Comparison of ENCODE assay signal across 9 mouse cellular contexts in the genomic region with DNA sequence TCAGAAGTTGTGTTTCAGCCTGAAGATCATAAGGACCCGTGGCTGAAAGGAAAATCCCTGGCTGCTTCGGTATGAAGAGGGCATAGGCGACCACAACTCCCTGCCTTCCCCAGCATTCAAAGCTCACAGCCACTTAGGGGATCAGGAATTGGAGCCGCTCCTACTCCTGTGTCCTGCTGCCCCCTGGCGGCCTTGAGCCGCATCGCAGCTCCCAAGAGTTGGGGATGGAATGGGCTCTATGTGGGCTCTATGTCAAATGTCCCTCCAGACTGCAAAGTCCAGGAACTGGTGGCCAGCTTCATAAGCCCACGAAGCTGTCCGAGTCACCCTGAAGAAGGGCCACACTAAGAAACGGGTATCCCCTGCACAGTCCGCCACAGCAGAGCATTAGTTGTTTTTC. TPM values are rescaled to one million over a fixed set of nuclear protein-coding genes. Genes with fewer than 3 reads are reported as not detected.
DNase-seq lines count a peak whose midpoint lies in the region; ATAC-seq lines count a peak whose summit lies in the region.
"Had no signal": no experiment of that assay in that cellular context is flagged by ENCODE, and none has a peak within 500 bp of the region (broad histone marks: within the 10 kb centered on the region; RNA-seq: fewer than 3 reads in every experiment).

No protein-coding gene starts in this region.

- no peak overlapping the region for H3K4me3 ChIP-seq in intestine, embryonic 14.5 days (ENCODE audit: low read depth, low read length)
- no peak overlapping the region for H3K4me3 ChIP-seq in midbrain, embryonic 11.5 days (ENCODE audit: low read depth, low read length)
- H3K4me3 ChIP-seq: limb, embryonic 15.5 days had no signal

- 0 out of 2 replicates have a peak, but pooled peaks have one; percentile 43 for ATAC-seq in intestine, embryonic 14.5 days (replicated peaks; ENCODE audit: low FRiP score, low TSS enrichment, low read depth)
- peak; percentile 61; the same call in 1 of the 2 replicates for ATAC-seq in midbrain, embryonic 11.5 days (ENCODE audit: low FRiP score)

- no peaks in the 10 kb centered on the region for H3K4me1 ChIP-seq in intestine, embryonic 14.5 days (replicated peaks; ENCODE audit: control insufficient read depth, insufficient read depth, low read length)
- H3K4me1 ChIP-seq in midbrain, embryonic 11.5 days (ENCODE audit: control insufficient read depth, insufficient read depth, low read length) = no peaks in the 10 kb centered on the region
- H3K4me1 ChIP-seq: limb, embryonic 15.5 days had no signal

- peaks cover 15% of the 10 kb centered on the region; the same call in 1 of the 2 replicates for H3K27me3 ChIP-seq in intestine, embryonic 14.5 days (replicated peaks; ENCODE audit: control insufficient read depth, insufficient read depth, low read length)
- H3K27me3 ChIP-seq in midbrain, embryonic 11.5 days (ENCODE audit: control insufficient read depth, insufficient read depth, low read length) = no peaks in the 10 kb centered on the region

- DNase-seq in adrenal gland, adult (ENCODE audit: inconsistent age in 2 of 2, low spot score in 1 of 2) = peak; percentile 88 to 97
- peak; percentile 92 to 95 for DNase-seq in cerebellum, postnatal 4 days (ENCODE audit: low spot score in 2 of 2)
- peak; percentile 93 for DNase-seq in gastrocnemius, postnatal 10 days
- peak; percentile 90 for DNase-seq in intestine, embryonic 14.5 days (ENCODE audit: low spot score)
- peak; percentile 81 to 86 for DNase-seq in left cerebral cortex, postnatal 25 days (ENCODE audit: low spot score in 2 of 2)
- peak; percentile 99 for DNase-seq in midbrain, embryonic 11.5 days (ENCODE audit: low spot score, missing footprints)
- peak; percentile 52 to 60 for DNase-seq in right cerebral cortex, postnatal 36 days (ENCODE audit: low spot score in 2 of 2)
- peak; percentile 67 to 90 for DNase-seq in urinary bladder, postnatal 4 days (ENCODE audit: low spot score in 2 of 2)

- no peaks in the 10 kb centered on the region for H3K36me3 ChIP-seq in intestine, embryonic 14.5 days (ENCODE audit: control insufficient read depth, insufficient read depth, low read length)
- no peaks in the 10 kb centered on the region for H3K36me3 ChIP-seq in midbrain, embryonic 11.5 days (ENCODE audit: control insufficient read depth, insufficient read depth, low read length)
- H3K36me3 ChIP-seq: limb, embryonic 15.5 days had no signal

- H3K9me3 ChIP-seq in intestine, embryonic 14.5 days (ENCODE audit: control insufficient read depth, low read length) = no peaks in the 10 kb centered on the region
- no peaks in the 10 kb centered on the region for H3K9me3 ChIP-seq in midbrain, embryonic 11.5 days (ENCODE audit: control insufficient read depth, low read length)
- H3K9me3 ChIP-seq: limb, embryonic 15.5 days had no signal

- no peak overlapping the region for H3K9ac ChIP-seq in intestine, embryonic 14.5 days (ENCODE audit: low read length)
- no peak overlapping the region for H3K9ac ChIP-seq in midbrain, embryonic 11.5 days (ENCODE audit: low read length)
- H3K9ac ChIP-seq: limb, embryonic 15.5 days had no signal

- intact Hi-C loops in left cerebral cortex, postnatal 25 days (cut with DNase I) = loop anchor here (1.0 to 5.0 kb wide), 2 partner anchors 16 to 1262 kb away; no protein-coding TSS in a partner anchor

- H3K27ac ChIP-seq in intestine, embryonic 14.5 days (ENCODE audit: low read depth) = no peak overlapping the region
- H3K27ac ChIP-seq in midbrain, embryonic 11.5 days (ENCODE audit: low read depth, low read length) = no peak overlapping the region
- H3K27ac ChIP-seq: limb, embryonic 15.5 days had no signal

- WGBS in intestine, embryonic 14.5 days = 3% methylated on average over 11 of the region's 11 CpGs
- 5% methylated on average over 11 of the region's 11 CpGs for WGBS in midbrain, embryonic 11.5 days

- no peak overlapping the region for H3K4me2 ChIP-seq in intestine, embryonic 14.5 days (ENCODE audit: low read length)
- H3K4me2 ChIP-seq in midbrain, embryonic 11.5 days = no peak overlapping the region
- H3K4me2 ChIP-seq: limb, embryonic 15.5 days had no signal

RNA-seq across cellular contexts. Expression of a gene that starts 12.2 kb away (rescaled TPM):
- total RNA-seq in gastrocnemius, postnatal 10 days (2021) = 10 to 100 TPM; 39.3 to 47.2 TPM
- polyA plus RNA-seq in intestine, embryonic 14.5 days (2014; fragmentation: Nextera tagmentation; extraction: Ambion mirVana) = 102 and 108 TPM in 2 replicates
- 10 to 100 TPM; 18.5 to 18.7 TPM for total RNA-seq in left cerebral cortex, postnatal 25 days (2021)
- 42.2 and 45.9 TPM in 2 replicates for polyA plus RNA-seq in midbrain, embryonic 11.5 days (2014; fragmentation: Nextera tagmentation; extraction: Ambion mirVana)

RNA-seq across cellular contexts. Expression of a gene that starts 33.2 kb away (rescaled TPM):
- total RNA-seq in gastrocnemius, postnatal 10 days (2021) = 100 to 1,000 TPM; 147 to 169 TPM
- 458 and 500 TPM in 2 replicates for polyA plus RNA-seq in intestine, embryonic 14.5 days (2014; fragmentation: Nextera tagmentation; extraction: Ambion mirVana)
- 100 to 1,000 TPM; 207 to 209 TPM for total RNA-seq in left cerebral cortex, postnatal 25 days (2021)
- polyA plus RNA-seq in midbrain, embryonic 11.5 days (2014; fragmentation: Nextera tagmentation; extraction: Ambion mirVana) = 649 and 657 TPM in 2 replicates

RNA-seq across cellular contexts. Expression of a gene that starts 39.2 kb away (rescaled TPM):
- total RNA-seq in gastrocnemius, postnatal 10 days (2021) = 10 to 100 TPM in 1 of 2 experiments, 1 to 10 TPM in 1; 9.9 to 11.1 TPM
- 3.1 and 4.3 TPM in 2 replicates for polyA plus RNA-seq in intestine, embryonic 14.5 days (2014; fragmentation: Nextera tagmentation; extraction: Ambion mirVana)
- total RNA-seq in left cerebral cortex, postnatal 25 days (2021) = 10 to 100 TPM; 11.7 to 12.8 TPM
- polyA plus RNA-seq in midbrain, embryonic 11.5 days (2014; fragmentation: Nextera tagmentation; extraction: Ambion mirVana) = 3.3 and 4.4 TPM in 2 replicates

RNA-seq across cellular contexts. Expression of a gene that starts 41.3 kb away (rescaled TPM):
- total RNA-seq in gastrocnemius, postnatal 10 days (2021) = 1 to 10 TPM; 2.1 to 3.3 TPM
- 5.8 and 5.9 TPM in 2 replicates for polyA plus RNA-seq in intestine, embryonic 14.5 days (2014; fragmentation: Nextera tagmentation; extraction: Ambion mirVana)
- 100 to 1,000 TPM; 514 to 578 TPM for total RNA-seq in left cerebral cortex, postnatal 25 days (2021)
- polyA plus RNA-seq in midbrain, embryonic 11.5 days (2014; fragmentation: Nextera tagmentation; extraction: Ambion mirVana) = 17.0 and 17.8 TPM in 2 replicates

RNA-seq across cellular contexts. Expression of a gene that starts 45.4 kb away (rescaled TPM):
- total RNA-seq in gastrocnemius, postnatal 10 days (2021) = under 1 TPM; 0.23 to 0.70 TPM
- 1.2 and 1.6 TPM in 2 replicates for polyA plus RNA-seq in intestine, embryonic 14.5 days (2014; fragmentation: Nextera tagmentation; extraction: Ambion mirVana)
- total RNA-seq in left cerebral cortex, postnatal 25 days (2021) = under 1 TPM; 0.39 to 0.96 TPM
- polyA plus RNA-seq in midbrain, embryonic 11.5 days (2014; fragmentation: Nextera tagmentation; extraction: Ambion mirVana) = not detected in 2 replicates
- polyA plus RNA-seq: limb, embryonic 15.5 days had no signal
